Mouse (Mus musculus): ENCODE data around the gene Sult2a1. TPM values are rescaled to one million over a fixed set of nuclear protein-coding genes. Genes with fewer than 3 reads are reported as not detected.
"Not testable (repeated sequence)": the region's sequence is repeated elsewhere in the genome, so short reads cannot be mapped to it uniquely, and the experiment has no call there.

The Sult2a1 gene
- polyA plus RNA-seq (2012; rRNA removed) (not detected in 2 replicates), polyA plus RNA-seq (2014; fragmentation: Nextera tagmentation; extraction: Ambion mirVana) (not detected in 2 replicates)

DNA sequence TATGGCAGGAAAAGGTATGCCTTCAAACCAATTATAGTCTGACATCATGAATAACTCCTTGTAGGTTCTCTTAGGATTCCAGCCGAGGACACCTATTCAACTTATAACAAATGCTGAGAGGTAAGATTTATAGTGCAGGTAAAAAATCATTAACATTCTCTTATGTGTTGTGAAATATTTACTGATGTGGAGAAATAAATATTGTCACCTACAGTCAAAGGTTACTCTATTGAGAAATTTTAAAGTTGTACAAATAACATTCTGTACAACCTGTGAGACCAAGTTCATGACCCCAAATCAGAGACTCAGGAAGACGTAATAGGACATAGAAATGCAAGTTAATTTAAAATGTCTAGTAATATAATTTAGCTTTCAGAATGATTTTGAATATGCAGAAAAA lies at the start of gene Sult2a1:
Gene Sult2a1 (minus strand): TSS at position 101 of the 400 bp plus-strand sequence.
- H3K4me2 ChIP-seq (replicated peaks; ENCODE audit: low read depth, low read length, severe bottlenecking); H3K36me3 ChIP-seq (ENCODE audit: control insufficient read depth, insufficient read depth, low read length); DNase-seq (ENCODE audit: low spot score); H3K27ac ChIP-seq (replicated peaks; ENCODE audit: low read depth, low read length); ATAC-seq (ENCODE audit: low FRiP score, low read depth); H3K4me3 ChIP-seq (replicated peaks; ENCODE audit: low read length); H3K4me1 ChIP-seq (ENCODE audit: control insufficient read depth, insufficient read depth, low read length); H3K27me3 ChIP-seq (ENCODE audit: control insufficient read depth, insufficient read depth, low read length); H3K9me3 ChIP-seq (ENCODE audit: control insufficient read depth, low read length); H3K9ac ChIP-seq (ENCODE audit: low read depth, low read length, severe bottlenecking): not testable (repeated sequence)
- 90% methylated on average over 1 of the region's 2 CpGs for WGBS

DNA sequence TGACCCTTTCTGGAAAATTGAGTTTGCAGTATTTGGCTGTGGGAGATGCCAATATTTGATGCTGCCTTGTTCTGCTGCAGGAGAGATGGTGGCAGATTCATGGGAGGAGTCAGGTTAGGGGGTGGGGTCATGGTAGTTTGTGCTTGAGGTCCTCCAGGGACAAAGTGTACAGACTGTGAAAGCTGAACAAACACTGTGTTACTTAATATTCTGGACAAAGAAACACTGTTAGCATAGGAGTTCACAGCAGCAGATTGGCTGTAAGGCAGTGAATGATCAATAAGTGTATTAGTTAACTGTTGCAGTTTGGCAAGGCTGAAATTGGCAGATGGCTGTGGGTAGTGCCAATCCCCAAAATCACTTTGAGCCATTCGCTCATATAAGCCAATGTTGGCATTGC lies 23.3 kb downstream of the Sult2a1 start:
- Histone ChIP-seq H3K27ac (replicated peaks; ENCODE audit: low read depth, low read length) (no peak overlapping the region), H3K27me3 (ENCODE audit: control insufficient read depth, insufficient read depth, low read length) (no peaks in the 10 kb centered on the region), H3K4me1 (ENCODE audit: control insufficient read depth, insufficient read depth, low read length) (no peaks in the 10 kb centered on the region), H3K9ac (ENCODE audit: low read depth, low read length, severe bottlenecking) (no peak overlapping the region), H3K9me3 (ENCODE audit: control insufficient read depth, low read length) (no peaks in the 10 kb centered on the region), H3K4me2 (replicated peaks; ENCODE audit: low read depth, low read length, severe bottlenecking) (no peak overlapping the region), H3K36me3 (ENCODE audit: control insufficient read depth, insufficient read depth, low read length) (no peaks in the 10 kb centered on the region), H3K4me3 (replicated peaks; ENCODE audit: low read length) (no peak overlapping the region)
- 80% methylated on average over 1 of the region's 1 CpGs for WGBS
- TF ChIP-seq POLR2A (IDR thresholded peaks at IDR 0.05; ENCODE audit: borderline replicate concordance, extremely low read depth, insufficient read depth, insufficient read length), result no peak
- DNase-seq (ENCODE audit: low spot score) (no peak), ATAC-seq (ENCODE audit: low FRiP score, low read depth) (no peak)

Other genes with a start within 250 kb of the Sult2a1 start
- not detected in 2 replicates for gene Sult2a5, start 213.4 kb downstream of the Sult2a1 start, polyA plus RNA-seq (2012; rRNA removed)
- gene Sult2a5, start 213.4 kb downstream of the Sult2a1 start, polyA plus RNA-seq (2014; fragmentation: Nextera tagmentation; extraction: Ambion mirVana), result not detected in 2 replicates
- gene Sult2a2, start 103.9 kb downstream of the Sult2a1 start, polyA plus RNA-seq (2012; rRNA removed), result not detected in 2 replicates
- gene Sult2a2, start 103.9 kb downstream of the Sult2a1 start, polyA plus RNA-seq (2014; fragmentation: Nextera tagmentation; extraction: Ambion mirVana), result not detected in 2 replicates
- not detected in 2 replicates for gene Sult2a4, start 152.2 kb upstream of the Sult2a1 start, polyA plus RNA-seq (2012; rRNA removed)
- not detected in 2 replicates for gene Sult2a4, start 152.2 kb upstream of the Sult2a1 start, polyA plus RNA-seq (2014; fragmentation: Nextera tagmentation; extraction: Ambion mirVana)

Measured in limb, embryonic 14.5 days (tissue).